Mouse (Mus musculus) E14TG2a.4 (cell line): ENCODE measurements around the gene Ergic1.
A peak's percentile ranks its signal among the peaks of the same experiment; 100 is the strongest.

ENCODE experiments used
- H3K27me3 ChIP-seq: 2 replicates; pipeline ENCODE4 v1.6.1; 2014; ENCODE audit warnings: low read length, control low read depth; ENCODE audit not compliant: insufficient read depth
- H3K36me3 ChIP-seq: 2 replicates; pipeline ENCODE4 v1.6.1; 2014; ENCODE audit warnings: low read length, control low read depth; ENCODE audit not compliant: insufficient read depth
- H3K4me1 ChIP-seq: replicated peaks from 2 replicates; pipeline ENCODE4 v1.6.1; 2014; ENCODE audit warnings: low read depth, low read length, control low read depth
- H3K4me3 ChIP-seq: replicated peaks from 2 replicates; pipeline ENCODE4 v1.5.1; 2014; ENCODE audit warnings: mild to moderate bottlenecking, low read length
- H3K9me3 ChIP-seq: 2 replicates; pipeline ENCODE4 v1.6.1; 2014; ENCODE audit warnings: low read length, control low read depth
- CTCF ChIP-seq: conservative IDR thresholded peaks from 2 replicates; pipeline ENCODE4 v1.5.1; 2014; ENCODE audit warnings: low read length
- NANOG ChIP-seq: IDR thresholded peaks from 2 replicates; pipeline ENCODE4 v1.6.1; 2014; ENCODE audit warnings: borderline replicate concordance, low read length, mixed read lengths
- POU5F1 ChIP-seq: IDR thresholded peaks from 2 replicates; pipeline ENCODE4 v1.6.1; 2014; ENCODE audit warnings: low read length, borderline replicate concordance

Gene Ergic1

DNA sequence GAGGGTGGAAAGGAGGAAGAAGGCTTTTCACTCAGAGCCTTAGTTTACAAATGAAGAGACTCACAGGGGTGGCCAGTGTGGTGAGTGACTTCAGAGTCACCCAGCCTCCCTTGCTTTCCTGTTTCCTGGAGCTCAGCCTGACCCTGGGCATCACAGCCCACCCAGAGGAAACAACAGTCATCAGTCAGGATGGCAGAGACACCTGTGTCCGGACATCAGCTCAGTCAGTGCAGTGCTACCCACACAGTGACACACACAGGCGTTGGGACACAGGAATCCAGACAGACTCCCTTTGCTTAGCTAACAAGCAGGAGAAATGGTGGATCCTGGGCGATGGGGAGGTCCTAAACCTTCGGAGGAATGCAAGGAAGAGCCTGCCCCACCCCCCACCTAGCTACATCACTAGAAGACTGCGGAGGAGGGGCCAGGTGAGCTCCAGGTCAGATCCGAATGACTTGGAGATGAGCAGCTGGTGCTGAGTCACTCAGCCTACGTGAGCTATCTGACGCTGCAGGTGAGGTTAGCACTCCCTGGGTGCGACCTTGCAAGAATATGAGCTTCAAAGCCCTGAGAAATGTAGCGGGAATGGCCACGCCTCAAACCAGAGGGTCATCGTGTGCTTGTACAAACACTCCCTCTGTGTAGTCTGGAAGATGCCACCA, 12.0 kb upstream of the Ergic1 start:
- TF ChIP-seq NANOG (no peak), POU5F1 (no peak), CTCF (no peak)
- peak overlapping the region; percentile 66 for H3K4me3 ChIP-seq
- no peaks in the 10 kb centered on the region for H3K36me3 ChIP-seq
- no peaks in the 10 kb centered on the region for H3K9me3 ChIP-seq
- peaks cover 80% of the 10 kb centered on the region for H3K4me1 ChIP-seq
- H3K27me3 ChIP-seq: no peaks in the 10 kb centered on the region

DNA sequence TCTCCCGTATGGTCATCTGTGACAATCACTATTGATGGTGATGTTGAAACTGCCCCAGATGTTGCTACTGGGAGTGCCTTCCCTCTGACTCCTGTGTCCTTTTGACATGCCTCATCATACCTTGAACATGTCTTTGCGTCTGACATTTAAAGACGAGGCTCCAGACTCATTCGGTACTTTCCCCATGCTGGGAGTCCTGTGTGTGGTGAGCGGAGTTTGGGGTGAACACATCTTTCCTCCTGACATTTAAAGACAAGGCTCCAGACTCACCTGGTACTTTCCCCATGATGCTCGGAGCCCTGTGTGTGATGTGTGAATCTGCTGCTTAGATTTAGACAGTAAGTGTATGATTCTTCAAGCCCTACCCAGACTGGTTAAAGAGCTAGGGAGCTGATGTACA, 10.2 kb upstream of the Ergic1 start:
- H3K9me3 ChIP-seq: no peaks in the 10 kb centered on the region
- no peak overlapping the region for H3K4me3 ChIP-seq
- no peak for TF ChIP-seq NANOG
- no peak for TF ChIP-seq POU5F1
- TF ChIP-seq CTCF: no peak
- peaks cover 83% of the 10 kb centered on the region for H3K4me1 ChIP-seq
- no peaks in the 10 kb centered on the region for H3K36me3 ChIP-seq
- H3K27me3 ChIP-seq: no peaks in the 10 kb centered on the region

GRCm38 (mm10) chr17:26553033-26553432, 8.3 kb upstream of the Ergic1 start:
- Histone ChIP-seq H3K36me3 (no peaks in the 10 kb centered on the region), H3K4me1 (peaks cover 66% of the 10 kb centered on the region)

DNA sequence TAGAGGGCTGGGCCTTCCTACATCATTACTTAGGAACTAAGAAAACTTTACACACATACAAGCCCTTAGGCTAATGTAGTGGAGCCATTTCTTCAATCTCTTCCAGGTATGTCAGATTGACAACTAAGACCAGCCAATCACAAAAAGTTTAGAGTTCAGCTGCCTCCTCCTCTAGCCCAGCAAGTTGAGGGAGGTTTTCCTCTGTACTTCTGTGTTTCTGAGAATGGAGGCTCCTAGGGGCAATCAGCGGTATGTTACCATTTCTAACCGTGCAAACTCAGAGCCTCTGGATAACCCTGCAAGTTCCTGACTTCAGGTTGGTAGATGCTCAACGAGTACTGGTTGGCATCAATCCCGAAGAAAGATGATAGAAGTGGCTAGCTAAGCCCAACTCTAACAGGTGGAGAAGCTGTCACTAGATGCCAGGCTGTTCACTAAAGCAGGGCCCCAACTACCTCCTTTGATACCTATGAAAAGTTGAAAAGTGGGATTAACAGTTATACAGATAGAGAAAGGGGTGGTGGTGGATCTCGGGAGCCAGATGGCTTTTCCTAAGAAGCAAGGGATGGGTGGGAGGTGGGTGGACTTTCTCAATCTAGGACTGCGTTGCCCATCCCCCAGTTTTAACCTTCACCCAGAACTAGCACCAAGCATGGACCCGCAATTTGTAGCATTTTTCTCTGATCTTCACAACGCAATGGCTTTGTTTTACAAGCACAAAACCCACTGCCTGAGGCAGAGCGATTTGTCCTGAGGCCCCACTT, 581 bp upstream of the Ergic1 start:
- Histone ChIP-seq H3K27me3 (peaks cover 3% of the 10 kb centered on the region; the same call in 1 of the 2 replicates), H3K4me3 (peak overlapping the region; percentile 85), H3K4me1 (peaks cover 51% of the 10 kb centered on the region), H3K9me3 (no peaks in the 10 kb centered on the region), H3K36me3 (peaks cover 23% of the 10 kb centered on the region)
- no peak for TF ChIP-seq NANOG
- no peak for TF ChIP-seq CTCF
- TF ChIP-seq POU5F1: no peak

More at GRCm38 (mm10) chr17:26553033-26553432, 8.3 kb upstream of the Ergic1 start:
- TF ChIP-seq CTCF: no peak
- TF ChIP-seq POU5F1: no peak
- no peak for TF ChIP-seq NANOG
- H3K4me3 ChIP-seq: no peak overlapping the region
- peaks cover 3% of the 10 kb centered on the region; the same call in 1 of the 2 replicates for H3K27me3 ChIP-seq
- H3K9me3 ChIP-seq: no peaks in the 10 kb centered on the region

- H3K4me1 ChIP-seq: peaks cover 51% of the 10 kb centered on the region
- H3K36me3 ChIP-seq: peaks cover 31% of the 10 kb centered on the region
- H3K27me3 ChIP-seq: peaks cover 3% of the 10 kb centered on the region; the same call in 1 of the 2 replicates
- H3K4me3 ChIP-seq: peak within 1 kb of the TSS; percentile 85
- H3K9me3 ChIP-seq: no peaks in the 10 kb centered on the region
- no peak for TF ChIP-seq CTCF
- TF ChIP-seq NANOG: no peak
- TF ChIP-seq POU5F1: no peak
Observed at GRCm38 (mm10) chr17:26561651-26562181, 427 bp downstream of the Ergic1 start, which contains the start of gene Dusp1. Gene Dusp1 (minus strand): TSS chr17:26562128.

DNA sequence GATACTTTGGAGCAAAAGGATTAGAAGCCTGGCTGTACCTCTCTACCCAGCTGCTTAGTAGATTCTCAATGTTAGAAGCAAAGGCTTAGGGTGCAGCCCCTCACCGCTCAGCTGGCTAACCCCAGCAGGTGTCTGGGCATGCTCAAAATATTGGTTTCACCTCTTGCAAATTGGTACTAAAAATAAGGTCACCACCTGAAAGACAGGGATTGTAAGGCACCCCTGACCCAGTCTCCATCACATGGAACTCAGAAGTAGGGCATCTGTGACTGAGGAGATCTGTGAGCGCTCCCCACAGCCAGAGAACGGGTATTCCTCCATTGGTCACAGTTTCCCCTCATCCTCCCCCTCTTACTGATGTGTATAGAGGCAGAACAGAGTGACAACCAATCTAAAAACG, 1.0 kb downstream of the Ergic1 start:
- Histone ChIP-seq H3K4me1 (peaks cover 55% of the 10 kb centered on the region), H3K9me3 (no peaks in the 10 kb centered on the region)
- no peak for TF ChIP-seq CTCF
- TF ChIP-seq NANOG: no peak
- TF ChIP-seq POU5F1: no peak

DNA sequence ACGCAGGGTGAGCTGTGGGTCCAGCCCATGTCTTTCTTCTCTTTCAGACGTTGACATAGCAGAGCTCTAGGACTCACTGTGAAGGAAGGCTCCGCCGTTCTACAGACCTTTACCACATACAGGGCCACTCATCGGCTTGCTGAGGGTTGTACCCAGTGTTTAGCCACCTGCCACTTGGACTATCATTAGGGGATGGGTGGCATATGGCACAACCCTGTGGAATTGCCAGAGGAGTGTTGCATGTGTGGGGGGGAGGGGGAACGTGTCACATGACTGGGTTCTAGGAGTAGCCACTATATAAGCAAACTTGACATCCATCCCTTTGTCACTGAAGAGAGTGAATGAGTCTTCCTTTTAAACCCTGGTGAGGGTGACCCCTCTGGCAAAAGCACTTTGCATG, 2.2 kb downstream of the Ergic1 start:
- Histone ChIP-seq H3K27me3 (no peaks in the 10 kb centered on the region), H3K4me1 (peaks cover 57% of the 10 kb centered on the region), H3K4me3 (peak overlapping the region; percentile 85), H3K9me3 (no peaks in the 10 kb centered on the region), H3K36me3 (peaks cover 48% of the 10 kb centered on the region)
- TF ChIP-seq NANOG (no peak), CTCF (no peak), POU5F1 (no peak)

More for the DNA sequence above, 1.0 kb downstream of the Ergic1 start:
- H3K27me3 ChIP-seq: peaks cover 3% of the 10 kb centered on the region; the same call in 1 of the 2 replicates
- peak overlapping the region; percentile 85 for H3K4me3 ChIP-seq
- peaks cover 36% of the 10 kb centered on the region for H3K36me3 ChIP-seq

DNA sequence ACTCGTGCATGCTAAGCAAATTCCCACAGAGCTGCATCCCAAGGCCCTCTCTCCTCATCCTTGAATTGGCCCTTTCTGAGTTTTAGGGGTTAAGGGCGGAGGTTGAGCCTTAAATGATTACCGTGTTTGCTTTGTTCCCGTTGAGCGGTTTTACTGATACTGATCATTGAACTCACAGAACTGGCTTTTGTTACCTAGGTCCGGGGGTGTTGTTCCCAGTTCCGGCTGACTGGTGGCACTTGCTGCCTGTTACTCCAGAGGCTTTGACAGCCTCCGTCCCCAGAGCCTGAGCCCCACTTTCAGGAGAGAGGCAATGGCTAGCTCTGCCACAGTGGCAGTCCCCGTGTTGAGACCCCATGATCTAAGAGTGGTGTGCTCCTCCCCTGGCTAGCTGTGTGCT, 3.1 kb downstream of the Ergic1 start:
- no peak for TF ChIP-seq POU5F1
- TF ChIP-seq NANOG: peak; percentile 21; the same call in 1 of the 2 replicates
- Histone ChIP-seq H3K4me3 (peak overlapping the region; percentile 8; the same call in 1 of the 2 replicates), H3K9me3 (no peaks in the 10 kb centered on the region), H3K36me3 (peaks cover 57% of the 10 kb centered on the region), H3K27me3 (no peaks in the 10 kb centered on the region), H3K4me1 (peaks cover 57% of the 10 kb centered on the region)
